Mouse (Mus musculus) heart, postnatal 4 days (tissue): ENCODE measurements around the gene Tlk2. TPM values are rescaled to one million over a fixed set of nuclear protein-coding genes. Genes with fewer than 3 reads are reported as not detected.
A peak's percentile ranks its signal among the peaks of the same experiment; 100 is the strongest.

Source experiments
- DNase-seq: peaks from one replicate; pipeline ENCODE4 v3.0.0; 2021
- total RNA-seq, 2 experiments: library from RNA; stranded (reverse); gene quantifications; 2 replicates each; pipeline ENCODE4 v1.2.3; 2021

The Tlk2 gene
- total RNA-seq, 2 experiments from 2014 or later = 51.2 to 52.0 TPM

GRCm38 (mm10) chr11:105164516-105165510, 13.8 kb upstream of the Tlk2 start:
- DNase-seq = no peak

- DNase-seq = no peak
Measured at GRCm38 (mm10) chr11:105166780-105167179, 11.8 kb upstream of the Tlk2 start.

- no peak for DNase-seq
Measured at GRCm38 (mm10) chr11:105179523-105179922, 916 bp downstream of the Tlk2 start.

- DNase-seq = peak; percentile 53
Measured at GRCm38 (mm10) chr11:105180471-105181091, 2.0 kb downstream of the Tlk2 start.

- DNase-seq = peak; percentile 97
Measured at GRCm38 (mm10) chr11:105181126-105181637, 2.6 kb downstream of the Tlk2 start.

- DNase-seq = peak; percentile 62
Measured at GRCm38 (mm10) chr11:105181689-105182460, 3.3 kb downstream of the Tlk2 start.

GRCm38 (mm10) chr11:105182461-105182855, 3.9 kb downstream of the Tlk2 start:
- no peak for DNase-seq

- no peak for DNase-seq
Measured at GRCm38 (mm10) chr11:105184678-105185077, 6.1 kb downstream of the Tlk2 start.

GRCm38 (mm10) chr11:105192186-105192585, 13.6 kb downstream of the Tlk2 start:
- no peak for DNase-seq

GRCm38 (mm10) chr11:105196893-105197662, 18.5 kb downstream of the Tlk2 start:
- DNase-seq = no peak

GRCm38 (mm10) chr11:105202403-105202802, 23.8 kb downstream of the Tlk2 start:
- DNase-seq = no peak

GRCm38 (mm10) chr11:105210007-105210406, 31.4 kb downstream of the Tlk2 start:
- no peak for DNase-seq

GRCm38 (mm10) chr11:105214257-105214656, 35.6 kb downstream of the Tlk2 start:
- DNase-seq = no peak

- no peak for DNase-seq
Measured at GRCm38 (mm10) chr11:105217771-105218170, 39.2 kb downstream of the Tlk2 start.

GRCm38 (mm10) chr11:105234501-105234900, 55.9 kb downstream of the Tlk2 start:
- no peak for DNase-seq

- DNase-seq = no peak
Measured at GRCm38 (mm10) chr11:105240991-105241390, 62.4 kb downstream of the Tlk2 start.

GRCm38 (mm10) chr11:105246369-105246768, 67.8 kb downstream of the Tlk2 start:
- no peak for DNase-seq

GRCm38 (mm10) chr11:105246785-105247184, 68.2 kb downstream of the Tlk2 start:
- no peak for DNase-seq

- no peak for DNase-seq
Measured at GRCm38 (mm10) chr11:105247321-105247720, 68.7 kb downstream of the Tlk2 start.

- no peak for DNase-seq
Measured at GRCm38 (mm10) chr11:105259733-105260132, 81.1 kb downstream of the Tlk2 start.

GRCm38 (mm10) chr11:105261116-105261515, 82.5 kb downstream of the Tlk2 start:
- DNase-seq = no peak
